ENCODE assay signal across 10 mouse cellular contexts in genomic region chr12:106674741-106675140, GRCm38 (mm10).
"Had no signal": no experiment of that assay in that cellular context is flagged by ENCODE, and none has a peak within 500 bp of the region (broad histone marks: within the 10 kb centered on the region; RNA-seq: fewer than 3 reads in every experiment).

No protein-coding gene starts in this region.

- DNase-seq: lung, adult 18-20 months; lung, embryonic 14.5 days; lung, postnatal 10 days; lung, postnatal 4 days; midbrain, embryonic 14.5 days; right cerebral cortex, postnatal 14 days; spleen, adult 18-20 months; thymus, adult 18-20 months; thymus, postnatal 14 days; thymus, postnatal 36 days had no signal
